Mouse (Mus musculus): ENCODE measurements at regions not wholly inside any gene's neighbourhood (a gene's known extent, or its start where the extent isn't known, plus 50 kb on each side); places are given as distances from the start of the nearest gene placed in this dataset.
"Not testable (repeated sequence)": the region's sequence is repeated elsewhere in the genome, so short reads cannot be mapped to it uniquely, and the experiment has no call there.

DNA sequence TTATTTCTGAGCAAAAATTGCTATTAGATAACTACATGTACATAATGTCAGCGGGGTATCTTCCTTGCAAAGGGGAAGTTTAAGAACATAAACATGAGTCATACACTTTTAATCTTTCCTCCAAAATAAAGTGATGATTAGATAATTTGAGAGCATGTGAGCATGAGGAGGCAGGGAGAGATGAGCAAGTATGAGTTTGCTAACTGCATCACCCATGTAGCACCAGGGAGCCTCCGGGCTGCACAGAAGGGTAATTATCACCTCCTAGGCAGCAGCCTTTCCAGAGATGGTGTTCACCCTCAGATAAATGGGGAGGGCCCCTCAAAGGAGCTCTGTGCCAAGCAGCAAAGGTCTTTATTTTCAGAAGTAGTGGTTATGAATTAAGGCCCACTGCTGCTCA, 568.1 kb upstream of the G6pd2 start:
- Histone ChIP-seq H3K4me2 (replicated peaks; ENCODE audit: low read depth, low read length) (no peak overlapping the region), H3K27ac (ENCODE audit: low read length) (no peak overlapping the region), H3K9me3 (ENCODE audit: control insufficient read depth, low read depth, low read length) (no peaks in the 10 kb centered on the region), H3K4me3 (ENCODE audit: low read depth, low read length) (no peak overlapping the region), H3K9ac (replicated peaks; ENCODE audit: low read depth, low read length) (no peak overlapping the region), H3K4me1 (ENCODE audit: control insufficient read depth, insufficient read depth, low read length) (no peaks in the 10 kb centered on the region), H3K36me3 (ENCODE audit: control insufficient read depth, insufficient read depth, low read length) (no peaks in the 10 kb centered on the region), H3K27me3 (ENCODE audit: control insufficient read depth, insufficient read depth, low read length) (no peaks in the 10 kb centered on the region)
- no peak for ATAC-seq (ENCODE audit: insufficient number of reproducible peaks, insufficient read depth, low FRiP score, low read depth)
- 78% methylated on average over 2 of the region's 2 CpGs for WGBS

DNA sequence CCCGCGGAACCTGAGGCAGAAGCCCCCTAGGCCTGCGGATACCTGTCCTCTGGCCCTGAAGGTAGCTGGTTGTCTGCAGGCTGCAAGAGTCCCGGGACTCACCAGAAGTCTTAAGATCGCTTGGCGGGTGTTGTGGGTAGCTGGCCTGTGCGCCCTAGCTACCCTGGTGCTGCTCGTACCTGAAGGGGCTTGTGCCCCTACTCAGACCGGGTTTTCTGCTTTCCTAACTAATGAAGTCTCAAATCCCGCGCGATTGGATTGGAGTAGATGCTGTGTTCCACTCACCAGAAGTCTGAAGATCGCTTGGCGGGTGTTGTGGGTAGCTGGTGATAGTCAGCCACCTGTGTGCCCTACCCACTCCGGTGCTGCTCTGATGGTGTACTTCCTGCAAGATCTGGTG, 520.1 kb upstream of the G6pd2 start:
- H3K4me2 ChIP-seq (replicated peaks; ENCODE audit: low read depth, low read length); H3K27me3 ChIP-seq (ENCODE audit: control insufficient read depth, insufficient read depth, low read length); H3K27ac ChIP-seq (ENCODE audit: low read length); H3K9ac ChIP-seq (replicated peaks; ENCODE audit: low read depth, low read length); ATAC-seq (ENCODE audit: insufficient number of reproducible peaks, insufficient read depth, low FRiP score, low read depth); H3K9me3 ChIP-seq (ENCODE audit: control insufficient read depth, low read depth, low read length); H3K36me3 ChIP-seq (ENCODE audit: control insufficient read depth, insufficient read depth, low read length); H3K4me1 ChIP-seq (ENCODE audit: control insufficient read depth, insufficient read depth, low read length); H3K4me3 ChIP-seq (ENCODE audit: low read depth, low read length): not testable (repeated sequence)
- 89% methylated on average over 15 of the region's 15 CpGs for WGBS

DNA sequence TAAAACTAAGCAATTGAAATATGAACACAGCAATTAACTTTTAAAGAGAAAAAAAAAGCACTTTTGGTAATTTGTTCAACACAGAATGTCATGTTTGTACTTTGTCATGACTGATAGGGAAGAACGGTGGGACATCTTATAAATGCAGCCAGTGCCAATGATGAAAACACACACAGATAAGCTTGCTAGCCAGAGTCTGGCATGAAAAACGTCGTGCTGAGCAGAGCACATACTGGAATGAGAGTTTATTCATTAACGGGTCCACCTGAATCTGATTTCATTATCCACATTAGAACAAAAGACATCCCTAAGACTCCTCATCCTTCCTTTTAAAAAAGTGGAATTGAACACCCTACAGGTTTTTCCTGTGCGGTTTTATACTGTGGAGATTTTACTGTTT, 493.7 kb upstream of the G6pd2 start:
- H3K36me3 ChIP-seq (ENCODE audit: control insufficient read depth, insufficient read depth, low read length) = no peaks in the 10 kb centered on the region
- no peak overlapping the region for H3K9ac ChIP-seq (replicated peaks; ENCODE audit: low read depth, low read length)
- 61% methylated on average over 5 of the region's 5 CpGs for WGBS
- no peak overlapping the region for H3K4me3 ChIP-seq (ENCODE audit: low read depth, low read length)
- no peaks in the 10 kb centered on the region for H3K4me1 ChIP-seq (ENCODE audit: control insufficient read depth, insufficient read depth, low read length)
- no peaks in the 10 kb centered on the region for H3K9me3 ChIP-seq (ENCODE audit: control insufficient read depth, low read depth, low read length)
- ATAC-seq (ENCODE audit: insufficient number of reproducible peaks, insufficient read depth, low FRiP score, low read depth) = no peak
- no peak overlapping the region for H3K4me2 ChIP-seq (replicated peaks; ENCODE audit: low read depth, low read length)
- no peaks in the 10 kb centered on the region for H3K27me3 ChIP-seq (ENCODE audit: control insufficient read depth, insufficient read depth, low read length)
- H3K27ac ChIP-seq (ENCODE audit: low read length) = no peak overlapping the region

DNA sequence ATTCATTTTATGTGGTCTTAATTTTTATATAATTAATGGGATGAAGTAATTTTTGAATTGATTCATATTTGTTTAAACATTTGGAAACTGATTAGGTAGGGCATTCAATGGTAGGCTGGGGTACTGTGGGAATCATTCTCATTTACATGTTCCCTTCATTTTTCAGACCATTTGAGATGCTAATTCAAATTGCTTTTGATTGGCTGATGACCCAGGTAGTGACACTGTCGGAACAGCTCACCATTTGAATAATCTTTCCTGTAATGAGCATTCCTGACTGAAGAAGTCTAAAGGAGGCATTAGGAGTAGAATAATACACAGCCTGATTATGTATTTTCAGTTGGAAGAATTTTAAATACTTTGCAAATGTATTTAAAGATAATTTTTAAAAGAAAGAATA, 457.2 kb upstream of the G6pd2 start:
- Histone ChIP-seq H3K9me3 (ENCODE audit: control insufficient read depth, low read depth, low read length) (no peaks in the 10 kb centered on the region), H3K4me2 (replicated peaks; ENCODE audit: low read depth, low read length) (no peak overlapping the region), H3K4me1 (ENCODE audit: control insufficient read depth, insufficient read depth, low read length) (no peaks in the 10 kb centered on the region), H3K27me3 (ENCODE audit: control insufficient read depth, insufficient read depth, low read length) (no peaks in the 10 kb centered on the region), H3K27ac (ENCODE audit: low read length) (no peak overlapping the region), H3K9ac (replicated peaks; ENCODE audit: low read depth, low read length) (no peak overlapping the region), H3K36me3 (ENCODE audit: control insufficient read depth, insufficient read depth, low read length) (no peaks in the 10 kb centered on the region), H3K4me3 (ENCODE audit: low read depth, low read length) (no peak overlapping the region)
- no peak for ATAC-seq (ENCODE audit: insufficient number of reproducible peaks, insufficient read depth, low FRiP score, low read depth)
- 75% methylated on average over 1 of the region's 1 CpGs for WGBS

DNA sequence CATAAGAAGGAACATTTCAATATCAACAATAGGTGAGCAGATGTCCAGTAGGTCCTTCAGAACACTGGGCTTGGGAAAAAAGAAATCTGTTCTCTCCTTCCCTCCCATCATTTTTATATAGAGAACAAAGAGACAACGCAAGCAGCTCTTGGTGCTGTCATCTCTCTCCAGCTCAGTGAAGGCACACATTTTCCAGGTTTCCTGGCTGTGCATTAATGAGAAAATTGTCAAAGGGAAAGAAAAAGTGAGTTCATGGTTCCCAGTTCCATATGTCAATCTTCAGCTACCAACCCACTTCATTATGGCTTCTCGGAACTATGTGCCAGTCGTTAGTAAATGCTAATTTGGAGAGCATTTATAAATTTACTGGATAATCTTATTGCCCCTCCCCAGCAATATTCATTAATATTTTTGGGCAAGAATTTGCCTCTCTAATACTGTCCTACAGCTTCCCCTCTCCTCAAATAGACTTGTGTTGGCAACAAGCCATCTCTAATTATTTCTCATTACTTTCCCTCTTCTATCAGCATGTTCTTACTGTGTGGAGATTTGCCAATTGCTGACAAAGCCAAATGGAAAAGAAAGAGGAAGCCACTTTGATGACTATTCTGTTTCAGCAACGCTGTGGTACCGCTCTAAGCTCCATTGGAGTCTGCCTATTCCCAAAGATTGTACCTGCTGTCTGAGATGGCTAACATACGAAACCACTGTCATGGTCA, 453.2 kb upstream of the G6pd2 start:
- Histone ChIP-seq H3K36me3 (ENCODE audit: control insufficient read depth, insufficient read depth, low read length) (no peaks in the 10 kb centered on the region), H3K4me2 (replicated peaks; ENCODE audit: low read depth, low read length) (no peak overlapping the region), H3K27me3 (ENCODE audit: control insufficient read depth, insufficient read depth, low read length) (no peaks in the 10 kb centered on the region), H3K9ac (replicated peaks; ENCODE audit: low read depth, low read length) (no peak overlapping the region), H3K9me3 (ENCODE audit: control insufficient read depth, low read depth, low read length) (no peaks in the 10 kb centered on the region), H3K4me1 (ENCODE audit: control insufficient read depth, insufficient read depth, low read length) (no peaks in the 10 kb centered on the region), H3K4me3 (ENCODE audit: low read depth, low read length) (no peak overlapping the region), H3K27ac (ENCODE audit: low read length) (no peak overlapping the region)
- ATAC-seq (ENCODE audit: insufficient number of reproducible peaks, insufficient read depth, low FRiP score, low read depth) = no peak
- 83% methylated on average over 6 of the region's 6 CpGs for WGBS

DNA sequence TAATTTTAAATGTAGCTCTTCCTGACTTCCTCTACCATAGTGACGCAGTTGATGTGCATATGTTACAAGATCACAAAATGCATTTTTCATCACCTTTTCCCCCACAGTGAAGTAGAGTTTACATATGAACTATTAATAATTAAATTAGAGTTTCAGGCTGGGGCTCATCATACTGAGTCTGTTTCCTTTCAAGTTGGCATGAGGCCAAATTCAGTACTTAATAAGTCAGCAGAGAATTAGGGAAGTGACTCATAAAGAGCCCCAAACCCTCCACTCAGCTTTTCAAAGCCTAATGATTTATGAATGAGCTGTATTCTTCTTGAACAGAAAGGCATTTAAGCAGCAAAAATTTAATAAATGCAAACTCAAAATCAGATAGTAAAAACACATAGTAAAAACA, 435.7 kb upstream of the G6pd2 start:
- Histone ChIP-seq H3K9ac (replicated peaks; ENCODE audit: low read depth, low read length) (no peak overlapping the region), H3K9me3 (ENCODE audit: control insufficient read depth, low read depth, low read length) (no peaks in the 10 kb centered on the region), H3K4me1 (ENCODE audit: control insufficient read depth, insufficient read depth, low read length) (no peaks in the 10 kb centered on the region), H3K4me2 (replicated peaks; ENCODE audit: low read depth, low read length) (no peak overlapping the region), H3K27ac (ENCODE audit: low read length) (no peak overlapping the region), H3K36me3 (ENCODE audit: control insufficient read depth, insufficient read depth, low read length) (no peaks in the 10 kb centered on the region), H3K4me3 (ENCODE audit: low read depth, low read length) (no peak overlapping the region), H3K27me3 (ENCODE audit: control insufficient read depth, insufficient read depth, low read length) (no peaks in the 10 kb centered on the region)
- WGBS = 42% methylated on average over 1 of the region's 1 CpGs
- ATAC-seq (ENCODE audit: insufficient number of reproducible peaks, insufficient read depth, low FRiP score, low read depth) = 0 out of 2 replicates have a peak, but pooled peaks have one; percentile 63

DNA sequence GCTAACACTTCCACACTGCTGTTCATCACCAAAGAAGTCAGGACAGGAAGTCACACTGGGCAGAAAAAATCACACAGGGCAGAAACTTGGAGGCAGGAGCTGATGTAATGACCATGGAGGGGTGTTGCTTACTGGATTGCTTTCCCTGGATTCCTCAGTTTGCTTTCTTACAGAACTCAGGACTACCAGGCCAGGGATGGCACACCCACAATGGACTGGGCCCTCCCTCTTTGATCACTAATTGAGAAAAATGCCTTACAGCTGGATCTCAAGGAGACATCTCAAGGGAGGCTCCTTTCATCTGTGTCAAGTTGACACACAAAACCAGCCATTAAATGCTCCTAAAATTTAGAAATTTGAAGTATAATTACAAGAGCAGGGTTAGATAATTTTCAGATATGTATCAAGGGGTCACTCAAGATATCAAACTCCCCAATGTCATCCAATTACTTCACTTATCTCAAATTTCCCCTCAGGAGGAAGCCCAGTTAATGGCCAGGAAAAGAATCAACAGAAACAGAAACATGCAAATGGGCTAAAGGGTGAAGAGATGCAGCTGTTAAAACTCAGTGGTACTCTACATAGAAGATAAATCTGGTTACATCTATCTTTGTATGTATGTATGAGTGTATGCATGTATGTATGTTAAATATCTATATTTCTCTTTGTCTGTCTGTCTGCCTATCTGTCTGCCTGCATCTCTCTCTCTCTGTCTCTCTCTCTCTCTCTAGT, 413.5 kb upstream of the G6pd2 start:
- H3K4me1 ChIP-seq (ENCODE audit: control insufficient read depth, insufficient read depth, low read length) = no peaks in the 10 kb centered on the region
- no peak overlapping the region for H3K4me2 ChIP-seq (replicated peaks; ENCODE audit: low read depth, low read length)
- no peak overlapping the region for H3K27ac ChIP-seq (ENCODE audit: low read length)
- H3K36me3 ChIP-seq (ENCODE audit: control insufficient read depth, insufficient read depth, low read length) = no peaks in the 10 kb centered on the region
- ATAC-seq (ENCODE audit: insufficient number of reproducible peaks, insufficient read depth, low FRiP score, low read depth) = no peak
- no peak overlapping the region for H3K4me3 ChIP-seq (ENCODE audit: low read depth, low read length)
- no peaks in the 10 kb centered on the region for H3K27me3 ChIP-seq (ENCODE audit: control insufficient read depth, insufficient read depth, low read length)
- H3K9ac ChIP-seq (replicated peaks; ENCODE audit: low read depth, low read length) = no peak overlapping the region
- H3K9me3 ChIP-seq (ENCODE audit: control insufficient read depth, low read depth, low read length) = no peaks in the 10 kb centered on the region
